20 mouse cellular contexts compared by ENCODE assay signal in genomic region chrX:47977078-47977477, GRCm38 (mm10).
"Had no signal": no experiment of that assay in that cellular context is flagged by ENCODE, and none has a peak within 500 bp of the region (broad histone marks: within the 10 kb centered on the region; RNA-seq: fewer than 3 reads in every experiment).

No protein-coding gene starts in this region.

- H3K27me3 ChIP-seq: heart, embryonic 12.5 days; hindbrain, embryonic 12.5 days; intestine, embryonic 15.5 days; kidney, embryonic 15.5 days; limb, embryonic 13.5 days; limb, embryonic 15.5 days had no signal

- H3K9ac ChIP-seq: heart, embryonic 12.5 days; hindbrain, embryonic 12.5 days; hindbrain, embryonic 14.5 days; intestine, embryonic 15.5 days; kidney, embryonic 15.5 days; limb, embryonic 13.5 days; limb, embryonic 15.5 days had no signal

- H3K9me3 ChIP-seq: heart, embryonic 10.5 days; heart, embryonic 12.5 days; hindbrain, embryonic 10.5 days; hindbrain, embryonic 12.5 days; intestine, embryonic 15.5 days; kidney, embryonic 15.5 days; limb, embryonic 13.5 days; limb, embryonic 15.5 days had no signal

- H3K4me2 ChIP-seq: heart, embryonic 12.5 days; hindbrain, embryonic 12.5 days; hindbrain, embryonic 14.5 days; intestine, embryonic 15.5 days; kidney, embryonic 15.5 days; limb, embryonic 13.5 days; limb, embryonic 15.5 days had no signal

- H3K4me1 ChIP-seq: heart, embryonic 10.5 days; heart, embryonic 12.5 days; hindbrain, embryonic 10.5 days; hindbrain, embryonic 12.5 days; intestine, embryonic 15.5 days; kidney, embryonic 15.5 days; limb, embryonic 13.5 days; limb, embryonic 15.5 days had no signal

- ATAC-seq: forebrain, embryonic 16.5 days; hindbrain, embryonic 16.5 days; inflammation-experienced regulatory T-cells, adult 6 months had no signal

- H3K4me3 ChIP-seq: heart, adult 2 months; heart, embryonic 10.5 days; heart, embryonic 12.5 days; hindbrain, embryonic 10.5 days; hindbrain, embryonic 12.5 days; intestine, embryonic 15.5 days; kidney, embryonic 15.5 days; limb, embryonic 13.5 days; limb, embryonic 15.5 days had no signal

- H3K27ac ChIP-seq: heart, adult 2 months; heart, embryonic 10.5 days; hindbrain, embryonic 10.5 days; hindbrain, embryonic 12.5 days; hindbrain, embryonic 14.5 days; intestine, embryonic 15.5 days; kidney, postnatal 0 days; limb, embryonic 13.5 days; limb, embryonic 15.5 days had no signal

- H3K36me3 ChIP-seq: heart, embryonic 10.5 days; heart, embryonic 12.5 days; hindbrain, embryonic 10.5 days; hindbrain, embryonic 12.5 days; intestine, embryonic 15.5 days; kidney, embryonic 15.5 days; limb, embryonic 13.5 days; limb, embryonic 15.5 days had no signal

- DNase-seq: kidney, adult 2 months; kidney, adult 9 months; kidney, postnatal 14 days; kidney, postnatal 36 days; layer of hippocampus, postnatal 36 days; left cerebral cortex, postnatal 4 days had no signal
